Mouse (Mus musculus) small intestine, adult 2 months (tissue): ENCODE results near the gene Taok3. TPM values are rescaled to one million over a fixed set of nuclear protein-coding genes. Genes with fewer than 3 reads are reported as not detected.

Source experiments
- H3K27ac ChIP-seq: fragments of 200-500 bp; 2 replicates; pipeline ENCODE4 v1.5.1; 2012; ENCODE audit warnings: low read depth, low read length, control low read depth, inconsistent platforms; ENCODE audit not compliant: insufficient read depth
- H3K27me3 ChIP-seq: fragments of 200-500 bp; 2 replicates; pipeline ENCODE4 v1.6.1; 2012; ENCODE audit warnings: mild to moderate bottlenecking, moderate library complexity, low read length, inconsistent platforms; ENCODE audit not compliant: control insufficient read depth, insufficient read depth
- H3K36me3 ChIP-seq: fragments of 200-500 bp; 2 replicates; pipeline ENCODE4 v1.6.1; 2012; ENCODE audit warnings: mild to moderate bottlenecking, low read length, control low read depth, inconsistent platforms; ENCODE audit not compliant: control insufficient read depth, insufficient read depth
- H3K4me1 ChIP-seq: fragments of 200-500 bp; 2 replicates; pipeline ENCODE4 v1.6.1; 2012; ENCODE audit warnings: low read length, inconsistent platforms, mixed read lengths; ENCODE audit not compliant: control insufficient read depth, insufficient read depth, insufficient read length
- H3K4me3 ChIP-seq: fragments of 200-500 bp; 2 replicates; pipeline ENCODE4 v1.5.1; 2012; ENCODE audit warnings: low read depth, mild to moderate bottlenecking, control low read depth, inconsistent platforms, low read length, moderate library complexity
- CTCF ChIP-seq: fragments of 200-500 bp; IDR thresholded peaks from 2 replicates; pipeline ENCODE4 v1.5.1; 2012; ENCODE audit warnings: low read depth, mild to moderate bottlenecking, control low read depth, inconsistent platforms, low read length, moderate library complexity, mixed read lengths; ENCODE audit not compliant: insufficient replicate concordance, insufficient read length; ENCODE audit errors: extremely low read depth
- POLR2A ChIP-seq: fragments of 200-500 bp; IDR thresholded peaks from 2 replicates; pipeline ENCODE4 v1.6.1; 2012; ENCODE audit warnings: low read depth, mild to moderate bottlenecking, control low read depth, inconsistent platforms, low read length, moderate library complexity
- WGBS: fragments of 180-500 bp; shearing (Covaris S2); methylation state at CpG from one replicate; pipeline ENCODE4 v1.1.7; 2018; 5-methylcytosine and 5-hydroxymethylcytosine counted together
- polyA plus RNA-seq: library from polyadenylated mRNA; depleted of rRNA; stranded (reverse); fragments of >200 nt; gene quantifications from 2 replicates; pipeline ENCODE4 v1.2.3, GENCODE M21; 2012

The Taok3 gene
- polyA plus RNA-seq, 1 experiment = 32.0 TPM

- no peak overlapping the region for H3K27ac ChIP-seq
- H3K4me1 ChIP-seq = peaks cover 10% of the 10 kb centered on the region; the same call in 1 of the 2 replicates
- H3K4me3 ChIP-seq = no peak overlapping the region
- H3K27me3 ChIP-seq = no peaks in the 10 kb centered on the region
- peak; percentile 4; the same call in 1 of the 2 replicates for TF ChIP-seq CTCF
- no peak for TF ChIP-seq POLR2A
- peaks cover 20% of the 10 kb centered on the region for H3K36me3 ChIP-seq
- 61% methylated on average over 5 of the region's 5 CpGs for WGBS
Observed at GRCm38 (mm10) chr5:117274817-117275216, 154.9 kb downstream of the Taok3 start.

GRCm38 (mm10) chr5:117277784-117278183, 157.9 kb downstream of the Taok3 start:
- no peak overlapping the region for H3K4me3 ChIP-seq
- no peaks in the 10 kb centered on the region for H3K27me3 ChIP-seq
- H3K4me1 ChIP-seq = peaks cover 17% of the 10 kb centered on the region; the same call in 1 of the 2 replicates
- TF ChIP-seq POLR2A (no peak), CTCF (no peak)
- peaks cover 12% of the 10 kb centered on the region for H3K36me3 ChIP-seq
- WGBS = 95% methylated on average over 6 of the region's 6 CpGs
- no peak overlapping the region for H3K27ac ChIP-seq

- Histone ChIP-seq H3K27me3 (no peaks in the 10 kb centered on the region), H3K4me1 (peaks cover 17% of the 10 kb centered on the region; the same call in 1 of the 2 replicates), H3K27ac (peak overlapping the region; percentile 82), H3K36me3 (peaks cover 10% of the 10 kb centered on the region), H3K4me3 (no peak overlapping the region)
- TF ChIP-seq POLR2A = no peak
- no peak for TF ChIP-seq CTCF
- WGBS = 30% methylated on average over 15 of the region's 15 CpGs
Observed at GRCm38 (mm10) chr5:117278809-117279668, 159.1 kb downstream of the Taok3 start.

GRCm38 (mm10) chr5:117279669-117280050, 159.7 kb downstream of the Taok3 start:
- Histone ChIP-seq H3K27me3 (no peaks in the 10 kb centered on the region), H3K4me3 (no peak overlapping the region), H3K36me3 (peaks cover 8% of the 10 kb centered on the region), H3K27ac (peak overlapping the region; percentile 82), H3K4me1 (peaks cover 17% of the 10 kb centered on the region; the same call in 1 of the 2 replicates)
- TF ChIP-seq POLR2A (no peak), CTCF (no peak)
- WGBS = 21% methylated on average over 4 of the region's 4 CpGs

GRCm38 (mm10) chr5:117281536-117281935, 161.6 kb downstream of the Taok3 start:
- 83% methylated on average over 10 of the region's 10 CpGs for WGBS

GRCm38 (mm10) chr5:117282360-117282759, 162.4 kb downstream of the Taok3 start:
- WGBS = 84% methylated on average over 8 of the region's 8 CpGs
- Histone ChIP-seq H3K27ac (no peak overlapping the region), H3K27me3 (no peaks in the 10 kb centered on the region), H3K4me1 (peaks cover 20% of the 10 kb centered on the region; the same call in 1 of the 2 replicates), H3K36me3 (peaks cover 5% of the 10 kb centered on the region), H3K4me3 (no peak overlapping the region)
- no peak for TF ChIP-seq POLR2A

More at GRCm38 (mm10) chr5:117281536-117281935, 161.6 kb downstream of the Taok3 start:
- Histone ChIP-seq H3K27me3 (no peaks in the 10 kb centered on the region), H3K27ac (no peak overlapping the region), H3K4me1 (peaks cover 20% of the 10 kb centered on the region; the same call in 1 of the 2 replicates), H3K4me3 (no peak overlapping the region), H3K36me3 (peaks cover 5% of the 10 kb centered on the region)
- TF ChIP-seq POLR2A (no peak), CTCF (peak; percentile 31; the same call in 1 of the 2 replicates)

GRCm38 (mm10) chr5:117284029-117284428, 164.1 kb downstream of the Taok3 start:
- H3K4me3 ChIP-seq = no peak overlapping the region
- peaks cover 21% of the 10 kb centered on the region; the same call in 1 of the 2 replicates for H3K4me1 ChIP-seq
- TF ChIP-seq POLR2A = no peak
- TF ChIP-seq CTCF = no peak
- peaks cover 5% of the 10 kb centered on the region for H3K36me3 ChIP-seq
- no peaks in the 10 kb centered on the region for H3K27me3 ChIP-seq
- WGBS = 65% methylated on average over 9 of the region's 9 CpGs
- no peak overlapping the region for H3K27ac ChIP-seq
